Mouse (Mus musculus) lung, adult 2 months (tissue): ENCODE results near the gene Hlx. TPM values are rescaled to one million over a fixed set of nuclear protein-coding genes. Genes with fewer than 3 reads are reported as not detected.

ENCODE experiments used
- DNase-seq: peaks from one replicate; pipeline ENCODE4 v3.0.0; 2022
- H3K4me1 ChIP-seq: fragments of 200-500 bp; 2 replicates; pipeline ENCODE4 v1.6.1; 2011; ENCODE audit warnings: low read length; ENCODE audit not compliant: control insufficient read depth, insufficient read depth
- H3K4me3 ChIP-seq: fragments of 200-500 bp; replicated peaks from 2 replicates; pipeline ENCODE3; 2011; ENCODE audit warnings: low read depth, mild to moderate bottlenecking, control low read depth, low read length; ENCODE audit errors: extremely low read depth
- CTCF ChIP-seq: fragments of 200-500 bp; IDR thresholded peaks from 2 replicates; pipeline ENCODE4 v1.5.1; 2011; ENCODE audit warnings: mild to moderate bottlenecking, low read length, control low read depth; ENCODE audit not compliant: insufficient read depth
- POLR2A ChIP-seq: fragments of 200-500 bp; IDR thresholded peaks from 2 replicates; pipeline ENCODE4 v1.6.1; 2011; ENCODE audit warnings: low read depth, mild to moderate bottlenecking, control low read depth, low read length, borderline replicate concordance; ENCODE audit errors: extremely low read depth
- WGBS: fragments of 180-500 bp; shearing (Covaris S2); methylation state at CpG from one replicate; pipeline ENCODE4 v1.1.7; 2018; 5-methylcytosine and 5-hydroxymethylcytosine counted together
- polyA plus RNA-seq: library from polyadenylated mRNA; depleted of rRNA; stranded (reverse); fragments of >200 nt; gene quantifications from 2 replicates; pipeline ENCODE4 v1.2.3, GENCODE M21; 2012

Hlx gene
- polyA plus RNA-seq, 1 experiment, result 72.0 TPM

GRCm38 (mm10) chr1:184761988-184762387 is 29.6 kb upstream of the Hlx start:
- Histone ChIP-seq H3K4me3 (no peak overlapping the region), H3K4me1 (no peaks in the 10 kb centered on the region)
- 74% methylated on average over 4 of the region's 4 CpGs for WGBS
- TF ChIP-seq CTCF (no peak), POLR2A (no peak)
- DNase-seq, result no peak

- H3K4me3 ChIP-seq, result no peak overlapping the region
- 61% methylated on average over 5 of the region's 5 CpGs for WGBS
- H3K4me1 ChIP-seq, result peaks cover 3% of the 10 kb centered on the region; the same call in 1 of the 2 replicates
- TF ChIP-seq POLR2A (no peak), CTCF (no peak)
- DNase-seq, result no peak
Observed at GRCm38 (mm10) chr1:184752671-184753070, 20.3 kb upstream of the Hlx start.

- Histone ChIP-seq H3K4me1 (peaks cover 3% of the 10 kb centered on the region; the same call in 1 of the 2 replicates), H3K4me3 (no peak overlapping the region)
- TF ChIP-seq POLR2A (no peak), CTCF (no peak)
- 54% methylated on average over 11 of the region's 11 CpGs for WGBS
- DNase-seq, result no peak
Observed at GRCm38 (mm10) chr1:184750114-184750664, 17.8 kb upstream of the Hlx start.

- WGBS, result 25% methylated on average over 14 of the region's 14 CpGs
- DNase-seq, result peak; percentile 25
- no peak for TF ChIP-seq CTCF
- no peak for TF ChIP-seq POLR2A
- H3K4me3 ChIP-seq, result no peak overlapping the region
- peaks cover 5% of the 10 kb centered on the region; the same call in 1 of the 2 replicates for H3K4me1 ChIP-seq
Observed at GRCm38 (mm10) chr1:184748692-184749152, 16.3 kb upstream of the Hlx start.

GRCm38 (mm10) chr1:184737876-184738479 is 5.6 kb upstream of the Hlx start:
- H3K4me1 ChIP-seq, result peaks cover 9% of the 10 kb centered on the region
- peak; percentile 99 for TF ChIP-seq CTCF
- no peak for TF ChIP-seq POLR2A
- no peak overlapping the region for H3K4me3 ChIP-seq
- no peak for DNase-seq
- WGBS, result 8% methylated on average over 14 of the region's 14 CpGs

- DNase-seq, result no peak
Observed at GRCm38 (mm10) chr1:184737228-184737627, 4.8 kb upstream of the Hlx start.

GRCm38 (mm10) chr1:184736260-184736659 is 3.8 kb upstream of the Hlx start:
- WGBS, result 62% methylated on average over 5 of the region's 5 CpGs
- TF ChIP-seq POLR2A, result no peak
- TF ChIP-seq CTCF, result no peak
- DNase-seq, result no peak
- no peak overlapping the region for H3K4me3 ChIP-seq
- peaks cover 9% of the 10 kb centered on the region for H3K4me1 ChIP-seq

More at GRCm38 (mm10) chr1:184737228-184737627, 4.8 kb upstream of the Hlx start:
- peaks cover 9% of the 10 kb centered on the region for H3K4me1 ChIP-seq
- no peak for TF ChIP-seq POLR2A
- TF ChIP-seq CTCF, result no peak
- WGBS, result 81% methylated on average over 2 of the region's 2 CpGs
- no peak overlapping the region for H3K4me3 ChIP-seq

GRCm38 (mm10) chr1:184734991-184735920 is 2.8 kb upstream of the Hlx start:
- WGBS, result 25% methylated on average over 25 of the region's 25 CpGs
- H3K4me3 ChIP-seq, result peak overlapping the region; percentile 25
- TF ChIP-seq POLR2A, result no peak
- TF ChIP-seq CTCF, result no peak

GRCm38 (mm10) chr1:184734067-184734830 is 1.8 kb upstream of the Hlx start:
- Histone ChIP-seq H3K4me1 (peaks cover 12% of the 10 kb centered on the region), H3K4me3 (peak overlapping the region; percentile 47)
- no peak for DNase-seq
- WGBS, result 20% methylated on average over 27 of the region's 27 CpGs
- TF ChIP-seq CTCF (no peak), POLR2A (no peak)

More at GRCm38 (mm10) chr1:184734991-184735920, 2.8 kb upstream of the Hlx start:
- DNase-seq, result no peak
- peaks cover 9% of the 10 kb centered on the region for H3K4me1 ChIP-seq
